Mouse (Mus musculus) frontal cortex, postnatal 25 days (tissue): ENCODE results near the gene Txlng.

ENCODE experiments used
- DNase-seq, 2 experiments: peaks; one replicate each; pipeline ENCODE4 v3.0.0; 2022; ENCODE audit warnings: low spot score in 2 of 2

Gene Txlng

GRCm38 (mm10) chrX:162760115-162760942 lies 68.9 kb downstream of the Txlng start, which contains the start of gene Rbbp7:
Gene Rbbp7, plus strand, starts transcription at chrX:162760402.
- DNase-seq, result peak; percentile 55 to 71

DNA sequence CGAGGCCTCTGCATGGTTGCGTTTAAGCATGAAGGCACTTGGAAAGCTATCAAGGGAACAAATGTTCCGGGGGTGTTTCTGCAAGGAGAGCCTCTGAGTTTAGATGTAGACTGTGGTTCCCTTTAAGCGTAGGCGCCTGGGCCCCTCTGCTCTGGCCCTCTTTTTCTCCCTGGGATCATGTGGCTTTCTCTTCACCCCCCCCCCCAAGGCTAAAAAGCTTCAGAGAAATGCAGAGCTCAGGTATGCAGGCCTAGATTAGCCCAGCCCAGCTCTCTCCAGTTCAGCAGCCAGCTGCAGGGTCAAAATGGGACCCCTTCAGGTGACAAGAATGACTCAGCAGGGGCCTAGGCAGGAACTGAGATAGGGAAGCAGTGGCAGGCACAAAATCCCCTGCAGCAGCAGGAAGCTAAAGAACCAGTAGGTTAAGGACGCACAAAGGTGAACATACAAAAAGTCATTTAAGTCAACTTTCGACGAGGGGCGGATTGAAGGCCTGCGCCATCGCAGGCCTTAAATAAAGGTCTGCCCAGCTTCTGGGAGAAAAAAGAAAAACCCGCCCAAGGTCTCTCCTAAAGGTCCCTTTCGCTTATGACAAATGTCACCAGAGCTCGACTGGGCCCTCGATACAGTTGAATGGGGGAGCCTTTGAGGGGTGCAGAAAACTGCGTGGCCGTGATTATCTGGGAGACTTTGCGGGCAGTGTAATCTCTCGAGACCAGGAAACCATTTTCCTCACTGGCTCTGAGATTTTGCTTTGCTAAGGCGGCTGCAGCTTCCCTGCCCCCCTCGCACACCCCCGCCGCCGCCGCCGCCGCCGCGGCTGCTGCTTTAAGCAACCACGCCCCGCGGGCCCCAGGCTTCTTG lies 69.8 kb downstream of the Txlng start:
- DNase-seq, result peak; percentile 3 to 18

DNA sequence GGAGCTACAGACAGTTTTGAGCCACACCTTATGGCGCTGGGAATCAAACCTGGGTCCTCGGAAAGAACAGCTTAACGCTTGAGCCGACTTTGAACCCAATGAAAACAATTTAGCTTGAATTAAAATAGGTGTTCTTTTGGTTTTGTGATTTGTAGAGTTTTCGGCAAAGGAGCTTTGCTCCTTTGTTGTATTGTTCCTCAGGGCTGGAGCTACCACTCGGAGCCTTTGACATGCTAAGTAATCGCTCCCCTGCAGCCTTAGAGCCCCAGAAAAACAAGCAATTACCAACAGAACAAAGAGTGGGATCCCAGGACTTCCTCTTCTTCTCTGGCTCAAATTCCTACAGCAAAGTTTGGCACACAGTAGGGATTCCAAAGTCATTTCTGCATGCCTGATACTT lies 73.2 kb downstream of the Txlng start:
- no peak for DNase-seq

DNA sequence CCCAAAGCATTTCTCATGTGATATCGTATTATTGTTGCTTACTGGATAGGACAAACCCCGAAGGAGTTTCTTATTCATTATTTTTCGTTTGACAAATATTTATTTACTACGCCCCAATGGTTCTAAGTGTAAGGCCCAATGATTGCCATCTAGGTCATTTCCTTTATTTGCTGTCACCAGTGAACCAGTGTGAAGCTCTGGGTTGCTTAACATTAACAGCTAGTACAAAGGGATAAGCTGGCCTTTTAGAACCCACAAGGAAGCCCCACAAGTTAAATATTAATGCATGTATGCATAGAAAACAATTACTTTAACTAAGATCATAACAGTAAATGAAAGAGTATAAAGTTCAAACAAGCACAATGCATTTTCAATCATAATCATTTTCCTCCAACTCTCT lies 74.9 kb downstream of the Txlng start:
- no peak for DNase-seq

- no peak for DNase-seq
These were observed 76.8 kb downstream of the Txlng start for GRCm38 (mm10) chrX:162752418-162752817.

DNA sequence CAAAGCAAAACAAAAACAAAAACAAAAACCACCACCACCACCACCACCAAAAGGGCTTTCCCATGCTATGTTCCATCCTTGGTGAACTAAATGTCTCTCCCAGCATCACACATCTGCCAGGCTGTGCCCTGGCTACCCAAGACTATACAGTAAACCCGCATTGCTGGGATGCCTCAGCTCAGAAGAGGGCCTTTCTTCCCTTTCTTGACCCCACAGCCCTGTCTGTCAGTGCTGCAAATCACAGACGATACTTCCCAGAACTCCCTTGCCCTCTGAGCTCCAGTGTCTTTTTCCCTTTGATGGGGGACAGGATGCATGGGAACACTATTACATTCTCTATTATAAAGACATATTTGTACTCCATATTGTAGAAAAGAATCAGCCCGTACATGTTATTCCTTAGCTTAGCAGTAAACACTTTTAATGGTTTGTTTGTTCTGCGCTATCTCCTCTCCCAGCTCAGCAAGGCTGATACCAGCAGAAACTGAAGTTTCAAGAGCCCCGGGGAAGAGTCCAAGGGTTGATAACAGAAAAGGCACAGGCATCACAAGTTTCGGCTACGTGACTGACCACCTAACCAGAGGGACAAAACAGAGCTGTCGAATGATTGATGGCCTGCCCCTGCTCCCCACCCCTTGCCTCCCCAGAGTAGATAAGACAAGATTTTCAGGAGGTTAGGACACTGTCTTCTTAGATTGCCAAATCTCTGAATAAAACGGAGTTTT lies 80.4 kb downstream of the Txlng start:
- DNase-seq, result no peak

- no peak for DNase-seq
These were observed 93.1 kb downstream of the Txlng start for GRCm38 (mm10) chrX:162736140-162736659.

DNA sequence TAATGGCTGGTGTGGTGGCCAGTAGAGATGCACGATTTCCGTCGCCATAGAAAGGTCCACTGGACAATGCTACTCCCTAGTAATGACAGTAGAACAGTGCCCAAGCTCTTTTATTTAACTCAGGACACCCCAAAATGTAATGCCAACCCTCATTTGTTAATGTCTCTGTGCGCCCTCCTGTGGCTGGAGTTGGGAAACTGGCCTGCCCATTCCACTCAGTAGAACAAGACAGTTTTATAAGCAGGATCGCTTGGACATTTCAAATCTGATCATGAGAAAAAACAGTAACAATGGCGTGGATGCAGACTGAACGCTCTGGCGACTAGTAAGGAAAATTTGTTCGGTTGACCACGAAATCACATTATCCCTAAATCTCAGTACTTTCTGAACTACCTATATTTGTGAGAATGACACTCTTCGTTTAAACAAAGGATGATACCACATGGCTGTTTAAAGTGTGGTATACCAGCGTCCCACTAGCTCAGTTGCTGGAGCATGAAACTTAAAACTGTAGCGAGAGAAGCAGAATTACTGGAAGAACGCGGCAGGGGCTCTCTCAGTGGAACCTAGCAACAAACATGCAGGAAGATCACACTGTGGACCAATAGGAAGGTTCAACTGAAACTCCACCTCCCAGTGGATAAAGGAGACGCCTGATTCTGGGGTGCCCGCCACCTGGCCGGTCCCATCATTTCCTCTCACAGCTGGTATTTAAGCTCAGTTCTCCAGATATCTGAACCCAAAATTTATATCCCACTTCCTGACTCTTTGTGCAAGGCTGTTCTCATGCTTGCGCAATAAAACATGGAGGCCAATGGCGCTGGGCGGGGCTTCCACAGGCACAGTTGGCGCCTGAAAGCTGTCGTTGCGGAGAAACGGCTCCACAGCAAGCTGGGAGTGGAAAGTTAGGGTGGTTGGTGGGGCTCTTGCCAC lies 94.0 kb downstream of the Txlng start:
- peak; percentile 35 to 45 for DNase-seq

GRCm38 (mm10) chrX:162730031-162730430 lies 99.2 kb downstream of the Txlng start:
- no peak for DNase-seq
